Mouse (Mus musculus) spleen, adult 12 weeks (tissue): ENCODE results near the gene Lbp.

Source experiments
- DNase-seq: peaks from one replicate; pipeline ENCODE4 v3.0.0; 2022; ENCODE audit warnings: low spot score

The Lbp gene

DNA sequence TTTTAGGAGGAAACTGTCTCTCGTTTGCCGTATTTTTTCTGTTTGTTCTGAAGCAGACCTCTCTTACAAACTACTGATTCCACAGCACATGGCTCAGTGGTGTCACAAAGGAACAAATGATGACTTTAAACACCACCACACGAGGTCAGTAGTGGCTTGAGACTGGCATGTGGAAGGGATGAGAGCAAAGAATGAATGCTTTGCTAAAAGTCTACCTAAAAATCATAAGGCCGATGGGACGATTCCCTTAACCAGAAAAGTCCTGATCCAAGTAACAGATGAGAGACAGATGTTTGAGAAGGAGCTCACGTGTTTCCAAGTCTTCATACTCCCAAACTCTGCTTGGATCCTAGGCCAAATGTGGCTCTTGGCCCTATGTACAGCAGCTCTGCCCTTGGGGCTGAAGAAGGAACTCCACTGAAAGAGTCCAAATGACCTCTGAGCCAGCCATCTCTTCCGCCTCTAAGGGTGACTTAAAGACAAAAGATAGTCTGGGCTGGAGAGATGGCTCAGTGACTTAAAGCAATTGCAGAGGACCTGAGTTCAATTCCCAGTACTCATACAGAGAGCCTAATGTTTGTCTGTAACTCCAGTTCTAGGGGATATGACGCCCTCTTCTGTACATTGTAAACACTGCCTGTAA, 55.5 kb downstream of the Lbp start:
- DNase-seq = no peak

GRCm38 (mm10) chr2:158364175-158364574, 57.9 kb downstream of the Lbp start:
- DNase-seq = no peak

DNA sequence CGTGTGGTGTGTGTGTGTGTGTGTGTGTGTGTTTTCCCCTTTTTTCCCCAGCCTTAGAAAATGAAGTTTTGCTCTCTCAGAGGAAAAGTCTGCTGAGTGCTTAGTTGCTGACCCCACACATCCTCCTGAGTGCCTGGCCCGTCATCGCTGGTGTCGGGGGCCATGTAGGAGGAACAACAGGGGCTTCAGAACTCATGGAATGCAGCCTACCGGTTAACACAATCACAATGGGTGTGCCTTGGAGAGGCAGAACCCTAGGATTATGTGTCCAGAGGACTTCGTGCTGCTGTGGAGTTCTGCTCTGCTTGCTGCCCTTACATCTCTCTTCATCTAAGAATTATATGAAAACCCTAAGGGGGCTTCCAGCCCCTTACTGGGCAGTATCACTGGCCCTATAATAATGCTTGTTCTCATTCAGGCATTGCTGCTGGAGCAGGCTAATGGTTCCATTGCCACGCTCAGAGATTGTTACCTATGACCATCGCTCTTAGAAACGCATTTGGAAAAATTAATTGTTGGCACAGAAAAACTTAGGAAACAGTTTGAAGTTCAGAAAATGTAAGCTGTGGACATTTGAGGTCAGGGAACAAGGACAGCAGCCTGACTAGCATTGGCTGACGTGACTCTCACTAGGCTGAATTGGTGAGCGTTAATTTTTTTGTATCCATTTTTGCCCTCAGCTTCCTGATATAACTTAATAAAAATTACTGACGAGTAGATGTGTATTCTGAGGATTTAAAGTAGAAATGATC, 59.0 kb downstream of the Lbp start:
- no peak for DNase-seq

DNA sequence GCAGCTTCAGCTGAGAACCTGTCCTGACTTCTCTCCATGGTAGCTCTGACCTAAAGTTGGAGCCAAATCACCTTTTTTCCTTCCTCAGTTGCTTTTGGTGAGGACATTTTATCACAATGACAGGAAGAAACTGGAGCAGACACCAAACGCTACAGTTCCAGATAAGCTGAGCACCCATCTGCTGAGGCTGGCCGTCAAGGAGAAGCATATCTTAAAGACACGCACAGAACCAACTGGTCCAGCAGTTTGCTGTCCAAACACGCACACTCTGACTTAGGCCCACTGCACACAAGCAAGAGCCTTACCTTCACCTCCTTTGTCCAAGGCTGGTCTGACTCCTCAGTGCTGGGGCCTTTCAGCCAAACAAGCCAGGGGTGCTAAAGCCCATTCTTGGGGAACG, 61.4 kb downstream of the Lbp start:
- DNase-seq = no peak

DNA sequence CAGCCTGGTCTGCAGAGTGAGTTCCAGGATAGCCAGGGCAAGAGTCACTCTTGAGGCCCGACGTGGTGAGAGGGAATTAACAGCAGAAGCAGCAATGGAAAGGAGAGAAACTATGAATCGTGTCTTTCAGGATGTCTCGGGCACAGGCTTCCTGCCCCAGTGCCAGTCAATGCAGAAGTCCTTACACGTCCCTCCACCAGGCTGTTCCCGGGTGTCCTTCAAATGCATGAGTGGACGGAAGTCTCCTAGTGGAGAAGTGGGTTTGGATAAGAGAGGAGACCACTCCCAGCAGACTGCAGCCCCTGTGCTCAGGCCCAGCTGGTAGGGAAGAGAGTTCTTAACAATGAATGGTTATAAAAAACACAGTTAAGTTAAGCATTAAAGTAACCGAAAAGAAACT, 62.0 kb downstream of the Lbp start:
- no peak for DNase-seq

GRCm38 (mm10) chr2:158369474-158370172, 63.3 kb downstream of the Lbp start:
- no peak for DNase-seq

GRCm38 (mm10) chr2:158370173-158370550, 63.9 kb downstream of the Lbp start:
- DNase-seq = no peak

DNA sequence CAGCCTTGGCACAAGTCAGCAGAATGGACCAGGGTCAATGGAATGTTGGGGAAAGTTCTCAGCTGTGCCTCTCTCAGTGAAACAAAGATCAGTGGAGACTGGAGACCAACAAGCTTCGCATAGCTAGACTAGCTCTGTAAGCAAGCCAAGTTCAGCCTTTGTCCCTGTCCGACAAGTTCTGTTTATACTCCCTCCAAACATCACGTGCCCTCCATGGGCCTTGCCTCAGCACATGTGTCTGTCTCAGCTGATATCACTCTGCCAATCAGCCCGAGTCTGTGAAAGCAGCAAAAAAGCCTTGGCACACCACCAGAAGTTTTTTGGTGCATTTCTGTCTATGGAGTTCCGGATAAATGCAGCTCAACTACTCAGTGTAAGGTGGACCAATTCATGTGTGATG, 66.8 kb downstream of the Lbp start:
- no peak for DNase-seq

DNA sequence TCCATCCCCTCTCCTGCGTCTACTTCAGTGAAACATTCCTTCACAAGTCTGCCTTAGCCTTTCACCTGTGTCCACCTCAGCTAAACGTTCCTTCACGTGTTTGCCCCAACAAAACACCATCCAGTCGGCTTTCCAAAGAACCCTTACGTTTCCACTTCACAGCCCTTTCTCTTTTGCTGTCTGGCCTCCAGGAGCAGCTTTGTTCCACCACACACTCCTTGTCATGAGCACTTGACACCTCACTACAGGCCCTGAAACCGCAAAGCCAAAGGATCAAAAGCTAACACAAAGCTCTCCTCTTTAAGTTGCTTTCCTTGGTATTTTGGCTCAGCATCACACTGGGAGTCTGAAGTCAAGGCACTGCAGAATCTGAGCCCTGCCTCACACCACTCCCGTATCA, 67.2 kb downstream of the Lbp start:
- no peak for DNase-seq

DNA sequence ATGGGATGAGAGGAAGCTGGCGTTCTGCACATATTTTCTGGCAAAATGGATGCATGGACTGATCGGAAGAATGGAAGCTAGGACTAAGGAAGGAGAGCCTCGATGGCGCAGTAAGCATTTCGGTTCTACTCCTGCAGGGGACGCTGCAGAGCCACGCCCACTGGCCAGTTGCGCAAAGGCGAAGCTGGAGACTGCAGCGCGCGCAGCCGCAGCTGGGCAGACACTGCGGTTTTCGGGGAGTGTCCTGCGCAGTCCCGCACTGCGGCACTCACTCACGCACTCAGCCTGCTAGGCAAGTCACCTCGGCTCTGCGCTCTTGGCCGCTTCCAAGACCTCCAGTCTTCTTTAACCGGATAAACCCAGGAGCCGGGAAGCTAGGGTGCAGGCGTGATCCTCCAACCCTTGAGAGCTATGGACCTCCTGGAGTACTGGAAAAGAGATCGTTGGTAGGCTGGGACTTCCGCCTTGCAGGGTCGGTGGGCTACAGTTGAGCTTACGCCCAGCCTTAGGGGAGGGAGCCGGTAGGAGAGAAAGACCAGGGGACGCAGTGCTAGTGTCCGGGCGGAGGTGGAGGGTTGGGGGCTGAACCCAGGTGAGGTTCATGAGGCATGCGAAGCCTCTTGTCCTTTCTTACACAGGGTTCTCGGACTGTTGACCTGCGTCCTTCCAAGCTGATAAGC, 69.3 kb downstream of the Lbp start, which contains the start of gene Snhg11:
Snhg11 (plus strand) TSS at position 196 of the 680 bp plus-strand sequence.
- no peak for DNase-seq

DNA sequence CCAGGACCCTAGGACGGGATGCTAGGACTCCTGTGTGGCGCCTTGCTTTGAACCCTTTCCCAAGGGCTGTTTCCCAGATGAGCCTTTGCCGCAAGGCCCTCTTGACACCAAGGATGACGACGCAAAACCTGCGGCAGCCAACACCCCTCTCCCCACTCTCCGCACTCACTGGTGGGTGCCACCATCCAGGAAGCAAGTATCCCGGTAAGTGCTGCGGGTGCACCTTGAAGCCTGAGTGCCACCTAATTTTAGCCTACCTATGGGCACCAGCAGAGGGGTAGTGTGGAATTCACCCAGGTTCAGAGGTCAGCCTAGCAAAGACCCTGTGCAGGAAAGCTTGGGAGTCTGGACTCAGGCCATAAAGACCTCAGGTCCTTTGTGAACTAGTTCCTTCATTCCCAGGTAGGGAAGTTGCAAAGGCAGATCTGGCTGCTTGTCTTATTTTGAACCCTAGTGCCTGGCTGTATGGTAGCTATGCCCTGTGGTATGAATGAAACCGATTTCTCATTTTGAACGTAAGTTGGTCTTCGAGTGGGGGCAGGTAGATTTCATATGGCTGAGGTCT, 69.9 kb downstream of the Lbp start:
- no peak for DNase-seq

DNA sequence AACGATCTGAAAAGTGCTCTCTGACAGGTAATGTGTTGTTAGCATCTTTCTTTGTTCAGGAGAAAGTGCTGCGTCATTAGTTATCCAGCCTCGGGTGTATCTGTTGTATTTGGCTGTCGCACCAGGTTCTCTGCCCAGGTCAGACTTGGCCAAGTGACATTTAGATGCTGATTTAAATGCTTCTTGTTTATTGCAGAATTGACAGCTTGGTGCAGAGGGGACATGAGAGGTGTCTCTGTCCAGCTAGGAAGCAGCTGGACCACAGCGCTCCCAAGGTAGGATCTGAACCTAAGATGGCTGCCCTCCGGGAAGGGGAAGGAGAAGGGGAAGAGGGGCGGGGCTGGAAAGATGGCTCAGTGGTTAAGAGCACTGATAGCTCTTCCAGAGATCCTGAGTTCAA, 70.5 kb downstream of the Lbp start:
- DNase-seq = no peak

DNA sequence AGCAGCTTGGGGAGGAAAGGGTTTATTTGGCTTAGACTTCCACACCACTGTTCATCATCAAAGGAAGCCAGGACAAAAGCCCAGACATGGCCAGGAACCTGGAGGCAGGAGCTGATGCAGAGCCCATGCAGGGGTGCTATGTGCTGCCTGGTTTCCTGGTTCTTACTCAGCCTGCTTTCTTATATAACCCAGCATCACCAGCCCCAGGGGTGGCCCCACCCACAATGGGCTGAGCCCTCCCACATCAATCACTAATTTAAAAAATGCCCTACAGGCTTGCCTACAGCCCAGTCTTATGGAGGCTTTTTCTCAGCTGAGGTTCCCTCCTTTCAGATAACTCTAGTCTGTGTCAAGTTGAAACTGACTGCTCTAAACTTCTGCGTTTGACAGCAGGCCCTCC, 71.5 kb downstream of the Lbp start:
- no peak for DNase-seq

- DNase-seq = peak; percentile 15
Measured at GRCm38 (mm10) chr2:158379354-158380078, 73.2 kb downstream of the Lbp start.
